Mouse (Mus musculus) embryonic facial prominence, embryonic 10.5 days (tissue): ENCODE measurements around the gene Gm17324. TPM values are rescaled to one million over a fixed set of nuclear protein-coding genes. Genes with fewer than 3 reads are reported as not detected.

ENCODE experiments used
- microRNA-seq: library from miRNA; unstranded; fragments of <30 nt; microRNA quantifications from one replicate; pipeline ENCODE4, GENCODE M21; 2017
- polyA plus RNA-seq: library from polyadenylated mRNA; unstranded; fragments of >200 nt; fragmentation: Nextera tagmentation; extraction: Ambion mirVana; gene quantifications from 2 replicates; pipeline ENCODE4 v1.2.1, GENCODE M21; 2016

Gene Gm17324
- polyA plus RNA-seq, 1 experiment from 2014 or later, result 0.30 TPM

Small RNA genes within 50 kb of the gene (microRNA-seq; reads per million reads assigned to microRNA genes)
- gene Gm26377, result not detected

Other genes with a start within 250 kb of the Gm17324 start
- not detected in 2 replicates for gene Gsta1, start 218.1 kb downstream of the Gm17324 start, polyA plus RNA-seq
- gene Gm3776, start 191.7 kb downstream of the Gm17324 start, polyA plus RNA-seq, result not detected in 2 replicates
- gene Gm10639, start 158.9 kb downstream of the Gm17324 start, polyA plus RNA-seq, result not detected in 2 replicates
- gene Omt2a, start 134.0 kb downstream of the Gm17324 start, polyA plus RNA-seq, result not detected in 2 replicates
- gene Omt2b, start 121.2 kb downstream of the Gm17324 start, polyA plus RNA-seq, result not detected in 2 replicates
- not detected in 2 replicates for gene Gsta2, start 93.0 kb downstream of the Gm17324 start, polyA plus RNA-seq
- 0.26 TPM in 1 of 2 replicates, not detected in the other for gene Dppa5a, start 80.6 kb downstream of the Gm17324 start, polyA plus RNA-seq
- gene Ooep, start 70.1 kb downstream of the Gm17324 start, polyA plus RNA-seq, result 0.80 and 0.96 TPM in 2 replicates
- 0.12 TPM in 1 of 2 replicates, not detected in the other for gene Ddx43, start 53.0 kb downstream of the Gm17324 start, polyA plus RNA-seq
- 0.21 and 0.55 TPM in 2 replicates for gene Cgas, start 5.5 kb downstream of the Gm17324 start, polyA plus RNA-seq
- 23.0 and 23.8 TPM in 2 replicates for gene Mto1, start 578 bp downstream of the Gm17324 start, polyA plus RNA-seq
- 3,747 and 3,838 TPM in 2 replicates for gene Eef1a1, start 40.4 kb upstream of the Gm17324 start, polyA plus RNA-seq
- 9.5 and 11.2 TPM in 2 replicates for gene Slc17a5, start 139.3 kb upstream of the Gm17324 start, polyA plus RNA-seq
- gene Cd109, start 166.8 kb upstream of the Gm17324 start, polyA plus RNA-seq, result 4.0 and 4.4 TPM in 2 replicates